Mouse (Mus musculus) ES-E14 (cell line): ENCODE measurements around the gene Aanat. TPM values are rescaled to one million over a fixed set of nuclear protein-coding genes. Genes with fewer than 3 reads are reported as not detected.

Source experiments
- DNase-seq: peaks from one replicate; pipeline ENCODE4 v3.0.0-alpha.2; 2013; ENCODE audit warnings: low read depth, low spot score
- H3K27ac ChIP-seq: 2 replicates; pipeline ENCODE4 v1.5.1; 2012; ENCODE audit warnings: low read depth, mild to moderate bottlenecking, low read length, moderate library complexity, mixed read lengths; ENCODE audit not compliant: poor library complexity, insufficient read depth, severe bottlenecking
- H3K36me3 ChIP-seq: 2 replicates; pipeline ENCODE4 v1.6.1; 2012; ENCODE audit warnings: mild to moderate bottlenecking, low read length, moderate library complexity, mixed read lengths; ENCODE audit not compliant: control insufficient read depth, poor library complexity, insufficient read depth, severe bottlenecking
- H3K4me1 ChIP-seq, 2 experiments: fragments of 150-350 bp in 1 of 2; sonication (generic) in 1 of 2; 2 replicates each; pipeline ENCODE4 v1.6.1; 2012; ENCODE audit warnings: low read length in 2 of 2, mild to moderate bottlenecking in 1 of 2, mixed read lengths in 1 of 2; ENCODE audit not compliant: control insufficient read depth in 2 of 2, insufficient read depth in 2 of 2, poor library complexity in 1 of 2
- H3K4me3 ChIP-seq, 2 experiments: fragments of 150-350 bp in 1 of 2; sonication (generic) in 1 of 2; 2 replicates each; pipeline ENCODE4 v1.5.1; 2012; ENCODE audit warnings: low read length in 2 of 2, low read depth in 1 of 2, mild to moderate bottlenecking in 1 of 2, mixed read lengths in 1 of 2; ENCODE audit not compliant: insufficient read depth in 1 of 2, poor library complexity in 1 of 2, severe bottlenecking in 1 of 2
- H3K9ac ChIP-seq: 2 replicates; pipeline ENCODE4 v1.6.1; 2012; ENCODE audit warnings: low read depth, mild to moderate bottlenecking, low read length, mixed read lengths; ENCODE audit not compliant: poor library complexity, insufficient read depth, severe bottlenecking
- H3K9me3 ChIP-seq: fragments of 150-350 bp; sonication (generic); 2 replicates; pipeline ENCODE4 v1.6.1; 2012; ENCODE audit warnings: low read depth, mild to moderate bottlenecking, low read length; ENCODE audit not compliant: control insufficient read depth, insufficient read depth
- CHD2 ChIP-seq: IDR thresholded peaks from 2 replicates; pipeline ENCODE4 v1.6.1; 2014; ENCODE audit warnings: mild to moderate bottlenecking, low read depth, low read length, inconsistent platforms
- HCFC1 ChIP-seq: IDR thresholded peaks from 2 replicates; pipeline ENCODE4 v1.6.1; 2012; ENCODE audit warnings: low read length, inconsistent platforms, borderline replicate concordance; ENCODE audit not compliant: insufficient read depth
- MAFK ChIP-seq: IDR thresholded peaks from 2 replicates; pipeline ENCODE4 v1.6.1; 2014; ENCODE audit warnings: mild to moderate bottlenecking, low read depth, low read length, inconsistent platforms; ENCODE audit not compliant: insufficient read depth
- ZC3H11A ChIP-seq: IDR thresholded peaks from 2 replicates; pipeline ENCODE4 v1.6.1; 2012; ENCODE audit warnings: low read depth, mild to moderate bottlenecking, inconsistent platforms, low read length, borderline replicate concordance
- ZNF384 ChIP-seq: IDR thresholded peaks from 2 replicates; pipeline ENCODE4 v1.6.1; 2012; ENCODE audit warnings: low read depth, low read length, inconsistent platforms
- in situ Hi-C, 2 experiments: fragments of 600-800 bp; cut with MboI; formaldehyde crosslinking; loops; one replicate each; pipeline ENCODE4 v1.15.1; 2025; ENCODE audit warnings: low sequenced_read_pairs in 2 of 2, inconsistent platforms in 1 of 2; ENCODE audit not compliant: unreplicated experiment in 2 of 2
- total RNA-seq: library from RNA; depleted of rRNA; stranded (reverse); fragments of 300-350 nt; gene quantifications from 2 replicates; pipeline ENCODE4 v1.2.3, GENCODE M21; 2012; rRNA removed

Gene Aanat
- 0.16 and 0.94 TPM in 2 replicates for total RNA-seq

DNA sequence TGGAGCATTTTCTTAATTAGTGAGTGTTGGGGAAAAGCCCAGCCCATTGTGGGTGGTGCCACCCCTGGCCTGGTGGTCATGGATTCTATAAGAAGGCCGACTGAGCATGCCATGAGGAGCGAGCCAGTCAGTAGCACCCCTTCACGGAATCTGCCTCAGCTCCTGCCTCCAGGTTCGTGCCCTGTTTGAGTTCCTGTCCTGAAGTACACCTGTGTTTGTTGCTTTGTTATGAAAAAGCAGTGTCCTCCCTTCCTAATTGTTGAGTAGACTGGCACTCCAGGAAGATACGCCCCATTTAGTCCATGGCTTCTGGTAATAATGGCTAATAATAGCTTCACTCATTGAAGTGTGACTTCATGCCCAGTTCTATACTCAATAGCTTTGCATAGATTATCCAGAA, at the start of gene Aanat:
TSS of gene Aanat (plus strand) at position 123 of the 400 bp plus-strand sequence.
- H3K9me3 ChIP-seq = no peaks in the 10 kb centered on the region
- peak within 1 kb of the TSS; percentile 44 to 54; a peak in 3 of 4 replicates for H3K4me3 ChIP-seq
- TF ChIP-seq HCFC1 (no peak), ZC3H11A (no peak), MAFK (no peak), CHD2 (no peak)
- peaks cover 7 to 26% of the 10 kb centered on the region in 2 experiments for H3K4me1 ChIP-seq
- no peaks in the 10 kb centered on the region for H3K36me3 ChIP-seq
- no peak for DNase-seq
- peak within 1 kb of the TSS; percentile 90 for H3K27ac ChIP-seq
- in situ Hi-C loops = no loop called here
- H3K9ac ChIP-seq = peak within 1 kb of the TSS; percentile 50; the same call in 1 of the 2 replicates

GRCm38 (mm10) chr11:116536685-116537084, 49.5 kb upstream of the Aanat start:
- Histone ChIP-seq H3K36me3 (peaks cover 31% of the 10 kb centered on the region), H3K27ac (no peak overlapping the region), H3K4me3 (no peak overlapping the region), H3K4me1 (peaks cover 0 to 8% of the 10 kb centered on the region in 2 experiments; a peak in 2 of 4 replicates), H3K9me3 (no peaks in the 10 kb centered on the region), H3K9ac (no peak overlapping the region)
- no peak for DNase-seq
- TF ChIP-seq MAFK (no peak), ZNF384 (no peak), ZC3H11A (no peak), HCFC1 (no peak), CHD2 (no peak)
- in situ Hi-C loops = no loop called here

DNA sequence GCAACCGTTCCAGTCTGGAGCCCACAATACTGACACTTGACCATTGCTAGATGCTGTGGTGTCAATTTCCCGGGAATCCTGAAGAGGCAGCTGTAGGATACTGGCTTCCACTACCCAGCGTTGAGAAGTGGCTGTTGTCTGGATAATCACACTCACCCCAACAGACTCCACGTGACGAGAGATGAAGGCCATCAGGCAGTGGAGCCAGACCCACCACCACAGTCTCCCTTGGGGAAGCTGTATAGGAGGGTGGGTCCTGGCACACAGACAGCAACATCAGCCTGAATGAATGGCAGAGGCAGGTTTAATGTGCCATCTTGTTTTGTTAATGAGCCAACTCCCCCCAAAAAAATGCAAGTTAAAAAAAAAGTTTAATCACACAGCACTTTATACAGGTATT, 48.8 kb upstream of the Aanat start:
- Histone ChIP-seq H3K4me1 (peaks cover 0 to 8% of the 10 kb centered on the region in 2 experiments; a peak in 1 of 4 replicates), H3K9me3 (no peaks in the 10 kb centered on the region)
- TF ChIP-seq ZNF384 = no peak
- TF ChIP-seq CHD2 = no peak
- no peak for TF ChIP-seq ZC3H11A
- TF ChIP-seq MAFK = no peak
- no peak for TF ChIP-seq HCFC1

DNA sequence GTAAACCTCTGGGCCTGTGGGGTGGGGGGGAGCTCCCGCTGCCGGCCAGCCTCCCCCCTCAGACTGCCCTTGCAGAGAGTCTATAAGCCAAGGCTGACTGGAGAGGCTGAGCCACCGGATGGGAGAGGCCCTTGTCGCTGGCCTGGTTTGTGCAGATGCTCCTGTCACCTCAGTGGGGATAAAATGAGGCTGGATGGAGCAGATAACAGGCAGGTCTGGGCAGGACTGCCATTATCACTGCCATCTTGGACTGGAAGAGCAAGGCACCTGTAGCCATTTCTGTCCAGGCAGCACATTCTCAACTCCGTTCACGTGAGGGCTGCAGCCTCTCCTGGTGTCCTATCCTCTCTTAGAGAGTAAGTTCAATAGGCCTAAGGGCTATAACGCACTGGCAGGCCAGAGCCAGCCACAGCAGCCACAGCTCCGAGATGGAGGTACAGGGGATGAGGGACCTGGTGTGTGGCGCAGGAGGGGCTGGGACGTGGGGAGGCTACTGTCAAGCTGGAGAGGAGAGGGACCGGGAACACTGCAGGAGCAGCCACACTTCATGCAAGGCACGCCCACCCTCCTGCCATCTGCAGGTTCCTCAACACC, 48.0 kb upstream of the Aanat start:
- in situ Hi-C loops = no loop called here
- no peak overlapping the region for H3K4me3 ChIP-seq
- H3K9me3 ChIP-seq = no peaks in the 10 kb centered on the region
- H3K36me3 ChIP-seq = peaks cover 47% of the 10 kb centered on the region
- peaks cover 0 to 8% of the 10 kb centered on the region in 2 experiments; a peak in 1 of 4 replicates for H3K4me1 ChIP-seq
- TF ChIP-seq CHD2 (no peak), ZNF384 (no peak), ZC3H11A (no peak), MAFK (no peak), HCFC1 (no peak)
- no peak for DNase-seq
- no peak overlapping the region for H3K9ac ChIP-seq
- no peak overlapping the region for H3K27ac ChIP-seq

More for the DNA sequence above, 48.8 kb upstream of the Aanat start:
- Histone ChIP-seq H3K27ac (no peak overlapping the region), H3K9ac (no peak overlapping the region), H3K36me3 (peaks cover 38% of the 10 kb centered on the region), H3K4me3 (no peak overlapping the region)
- DNase-seq = no peak
- in situ Hi-C loops = no loop called here
